Mouse (Mus musculus): ENCODE measurements around the gene Met. TPM values are rescaled to one million over a fixed set of nuclear protein-coding genes. Genes with fewer than 3 reads are reported as not detected.

The Met gene
- total and polyA plus RNA-seq, 2 experiments from 2014 or later: 1.1 to 4.5 TPM

- H3K4me1 ChIP-seq (ENCODE audit: insufficient read depth, low read length): no peaks in the 10 kb centered on the region
- no peak for ATAC-seq
- DNase-seq (ENCODE audit: low spot score): no peak
- H3K36me3 ChIP-seq (ENCODE audit: insufficient read depth, low read length): no peaks in the 10 kb centered on the region
- H3K9me3 ChIP-seq (ENCODE audit: low read length): no peaks in the 10 kb centered on the region
- TF ChIP-seq CTCF (IDR thresholded peaks at IDR 0.05; ENCODE audit: low read depth): no peak
- H3K4me3 ChIP-seq (ENCODE audit: low read length): no peak overlapping the region
- H3K27me3 ChIP-seq (ENCODE audit: insufficient read depth, low read length): no peaks in the 10 kb centered on the region
- 84% methylated on average over 4 of the region's 4 CpGs for WGBS
- H3K27ac ChIP-seq: no peak overlapping the region
- no peak overlapping the region for H3K4me2 ChIP-seq (ENCODE audit: low read depth, low read length)
- H3K9ac ChIP-seq (replicated peaks; ENCODE audit: low read length): no peak overlapping the region
Measured at GRCm38 (mm10) chr6:17620823-17621222, 157.2 kb downstream of the Met start.

- Histone ChIP-seq H3K9ac (replicated peaks; ENCODE audit: low read length) (no peak overlapping the region), H3K27ac (no peak overlapping the region), H3K27me3 (ENCODE audit: insufficient read depth, low read length) (no peaks in the 10 kb centered on the region), H3K4me3 (ENCODE audit: low read length) (no peak overlapping the region), H3K4me1 (ENCODE audit: insufficient read depth, low read length) (no peaks in the 10 kb centered on the region), H3K36me3 (ENCODE audit: insufficient read depth, low read length) (no peaks in the 10 kb centered on the region), H3K9me3 (ENCODE audit: low read length) (no peaks in the 10 kb centered on the region), H3K4me2 (ENCODE audit: low read depth, low read length) (no peak overlapping the region)
- ATAC-seq (no peak), DNase-seq (ENCODE audit: low spot score) (no peak)
- WGBS: 65% methylated on average over 3 of the region's 3 CpGs
- TF ChIP-seq CTCF (IDR thresholded peaks at IDR 0.05; ENCODE audit: low read depth): no peak
Measured at GRCm38 (mm10) chr6:17621436-17621835, 157.8 kb downstream of the Met start.

Other genes starting within 250 kb of the Met start
- gene Cav2, start 182.6 kb upstream of the Met start, total RNA-seq (2014; rRNA removed): 21.1 and 23.5 TPM in 2 replicates
- gene Cav2, start 182.6 kb upstream of the Met start, polyA plus RNA-seq (2015; fragmentation: Nextera tagmentation; extraction: Ambion mirVana): 23.2 and 25.1 TPM in 2 replicates
- gene Cav1, start 157.5 kb upstream of the Met start, total RNA-seq (2014; rRNA removed): 32.6 and 73.3 TPM in 2 replicates
- 26.1 and 27.0 TPM in 2 replicates for gene Cav1, start 157.5 kb upstream of the Met start, polyA plus RNA-seq (2015; fragmentation: Nextera tagmentation; extraction: Ambion mirVana)
- gene Capza2, start 172.4 kb downstream of the Met start, total RNA-seq (2014; rRNA removed): 102 and 115 TPM in 2 replicates
- 241 and 256 TPM in 2 replicates for gene Capza2, start 172.4 kb downstream of the Met start, polyA plus RNA-seq (2015; fragmentation: Nextera tagmentation; extraction: Ambion mirVana)
- gene St7, start 229.1 kb downstream of the Met start, total RNA-seq (2014; rRNA removed): 67.4 and 71.7 TPM in 2 replicates
- gene St7, start 229.1 kb downstream of the Met start, polyA plus RNA-seq (2015; fragmentation: Nextera tagmentation; extraction: Ambion mirVana): 35.8 and 36.8 TPM in 2 replicates